Mouse (Mus musculus) small intestine, adult 2 months (tissue): ENCODE results near the gene Olfr112. TPM values are rescaled to one million over a fixed set of nuclear protein-coding genes. Genes with fewer than 3 reads are reported as not detected.
"Not testable (repeated sequence)": the region's sequence is repeated elsewhere in the genome, so short reads cannot be mapped to it uniquely, and the experiment has no call there.

Source experiments
- H3K27ac ChIP-seq: fragments of 200-500 bp; 2 replicates; pipeline ENCODE4 v1.5.1; 2012; ENCODE audit warnings: low read depth, low read length, control low read depth, inconsistent platforms; ENCODE audit not compliant: insufficient read depth
- H3K27me3 ChIP-seq: fragments of 200-500 bp; 2 replicates; pipeline ENCODE4 v1.6.1; 2012; ENCODE audit warnings: mild to moderate bottlenecking, moderate library complexity, low read length, inconsistent platforms; ENCODE audit not compliant: control insufficient read depth, insufficient read depth
- H3K36me3 ChIP-seq: fragments of 200-500 bp; 2 replicates; pipeline ENCODE4 v1.6.1; 2012; ENCODE audit warnings: mild to moderate bottlenecking, low read length, control low read depth, inconsistent platforms; ENCODE audit not compliant: control insufficient read depth, insufficient read depth
- H3K4me1 ChIP-seq: fragments of 200-500 bp; 2 replicates; pipeline ENCODE4 v1.6.1; 2012; ENCODE audit warnings: low read length, inconsistent platforms, mixed read lengths; ENCODE audit not compliant: control insufficient read depth, insufficient read depth, insufficient read length
- H3K4me3 ChIP-seq: fragments of 200-500 bp; 2 replicates; pipeline ENCODE4 v1.5.1; 2012; ENCODE audit warnings: low read depth, mild to moderate bottlenecking, control low read depth, inconsistent platforms, low read length, moderate library complexity
- CTCF ChIP-seq: fragments of 200-500 bp; IDR thresholded peaks from 2 replicates; pipeline ENCODE4 v1.5.1; 2012; ENCODE audit warnings: low read depth, mild to moderate bottlenecking, control low read depth, inconsistent platforms, low read length, moderate library complexity, mixed read lengths; ENCODE audit not compliant: insufficient replicate concordance, insufficient read length; ENCODE audit errors: extremely low read depth
- POLR2A ChIP-seq: fragments of 200-500 bp; IDR thresholded peaks from 2 replicates; pipeline ENCODE4 v1.6.1; 2012; ENCODE audit warnings: low read depth, mild to moderate bottlenecking, control low read depth, inconsistent platforms, low read length, moderate library complexity
- WGBS: fragments of 180-500 bp; shearing (Covaris S2); methylation state at CpG from one replicate; pipeline ENCODE4 v1.1.7; 2018; 5-methylcytosine and 5-hydroxymethylcytosine counted together
- polyA plus RNA-seq: library from polyadenylated mRNA; depleted of rRNA; stranded (reverse); fragments of >200 nt; gene quantifications from 2 replicates; pipeline ENCODE4 v1.2.3, GENCODE M21; 2012; rRNA removed

The Olfr112 gene
- polyA plus RNA-seq, 1 experiment: not detected

DNA sequence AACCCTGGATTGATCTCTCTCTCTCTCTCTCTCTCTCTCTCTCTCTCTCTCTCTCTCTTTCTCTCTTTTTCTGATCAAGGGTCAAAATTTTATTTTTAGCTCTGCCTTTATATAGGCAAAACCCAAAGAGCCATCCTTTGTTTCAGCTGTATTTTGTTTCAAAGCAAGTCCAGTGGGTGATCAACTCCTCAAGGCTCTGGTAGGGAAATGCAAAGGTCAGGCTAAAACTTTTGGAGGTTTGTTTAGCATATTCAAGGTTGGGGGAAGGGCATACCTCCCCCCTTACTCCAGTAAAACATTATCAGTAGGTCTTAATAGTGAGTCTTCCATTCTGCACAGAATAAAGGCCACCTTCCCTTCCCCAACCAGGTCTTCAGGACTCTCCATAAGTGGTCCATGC, 34.1 kb downstream of the Olfr112 start:
- Histone ChIP-seq H3K4me1 (no peaks in the 10 kb centered on the region), H3K4me3 (no peak overlapping the region), H3K27ac (no peak overlapping the region), H3K36me3 (no peaks in the 10 kb centered on the region), H3K27me3 (no peaks in the 10 kb centered on the region)
- TF ChIP-seq POLR2A: no peak
- TF ChIP-seq CTCF: no peak

DNA sequence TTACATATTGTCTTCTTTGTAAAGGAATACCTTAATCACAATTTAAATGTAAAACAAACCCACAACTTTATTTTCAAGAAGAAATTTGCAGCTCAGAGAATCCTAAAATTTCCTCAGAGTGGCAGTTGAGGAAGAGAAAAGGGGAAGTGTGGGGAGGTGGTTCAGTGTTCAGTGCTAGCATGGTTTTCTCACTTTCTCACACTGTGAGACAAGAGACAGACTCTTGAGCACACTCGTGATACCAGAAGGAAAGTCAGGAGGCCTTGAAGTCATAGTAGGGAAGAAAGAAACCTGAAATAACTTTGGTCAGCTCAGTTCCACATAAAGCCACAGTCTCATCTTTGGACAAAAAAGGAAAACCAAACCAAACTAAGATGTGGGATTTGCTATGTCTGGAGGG, 43.8 kb downstream of the Olfr112 start:
- not testable (repeated sequence) for H3K27ac ChIP-seq, H3K27me3 ChIP-seq, H3K4me1 ChIP-seq, H3K36me3 ChIP-seq, H3K4me3 ChIP-seq
- 56% methylated on average over 1 of the region's 1 CpGs for WGBS

DNA sequence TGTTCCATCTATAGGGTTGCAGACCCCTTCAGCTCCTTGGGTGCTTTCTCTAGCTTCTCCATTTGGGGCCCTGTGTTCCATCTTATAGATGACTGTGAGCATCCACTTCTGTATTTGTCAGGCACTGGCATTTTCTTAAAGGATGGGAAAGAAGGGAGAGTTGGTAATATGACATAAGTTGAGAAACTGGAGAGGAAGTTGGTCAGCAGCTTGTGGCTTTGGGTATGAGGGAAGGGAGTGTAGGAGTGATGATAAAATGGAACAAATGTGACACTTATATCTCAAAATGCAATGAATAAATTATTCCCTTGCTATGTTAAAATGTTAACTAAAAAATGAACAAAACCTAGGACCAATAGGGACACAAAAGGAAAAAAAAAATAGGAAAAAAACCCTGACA, 44.6 kb downstream of the Olfr112 start:
- H3K36me3 ChIP-seq, H3K27ac ChIP-seq, H3K4me1 ChIP-seq, H3K4me3 ChIP-seq, H3K27me3 ChIP-seq: not testable (repeated sequence)

Other genes starting within 250 kb of the Olfr112 start
- gene Olfr103, start 229.8 kb downstream of the Olfr112 start, polyA plus RNA-seq: not detected in 2 replicates
- gene Olfr104-ps, start 209.9 kb downstream of the Olfr112 start, polyA plus RNA-seq: not detected in 2 replicates
- gene Olfr105-ps, start 190.4 kb downstream of the Olfr112 start, polyA plus RNA-seq: not detected in 2 replicates
- not detected in 2 replicates for gene Olfr106-ps, start 179.1 kb downstream of the Olfr112 start, polyA plus RNA-seq
- gene Olfr107, start 170.2 kb downstream of the Olfr112 start, polyA plus RNA-seq: not detected in 2 replicates
- gene Olfr108, start 124.0 kb downstream of the Olfr112 start, polyA plus RNA-seq: not detected in 2 replicates
- gene Olfr109, start 110.5 kb downstream of the Olfr112 start, polyA plus RNA-seq: not detected in 2 replicates
- 0.80 and 0.93 TPM in 2 replicates for gene H2-M2, start 85.9 kb downstream of the Olfr112 start, polyA plus RNA-seq
- gene Olfr110, start 77.0 kb downstream of the Olfr112 start, polyA plus RNA-seq: not detected in 2 replicates
- not detected in 2 replicates for gene Olfr111, start 61.4 kb downstream of the Olfr112 start, polyA plus RNA-seq
- not detected in 2 replicates for gene Olfr113, start 8.2 kb upstream of the Olfr112 start, polyA plus RNA-seq
- gene Olfr114, start 23.3 kb upstream of the Olfr112 start, polyA plus RNA-seq: not detected in 2 replicates
- not detected in 2 replicates for gene Olfr115, start 57.7 kb upstream of the Olfr112 start, polyA plus RNA-seq
- not detected in 2 replicates for gene Olfr116, start 57.7 kb upstream of the Olfr112 start, polyA plus RNA-seq
- not detected in 2 replicates for gene Olfr117, start 94.3 kb upstream of the Olfr112 start, polyA plus RNA-seq
- not detected in 2 replicates for gene Olfr118, start 97.5 kb upstream of the Olfr112 start, polyA plus RNA-seq
- not detected in 2 replicates for gene Olfr119, start 127.1 kb upstream of the Olfr112 start, polyA plus RNA-seq
- not detected in 2 replicates for gene Olfr120, start 152.4 kb upstream of the Olfr112 start, polyA plus RNA-seq
- not detected in 2 replicates for gene Olfr121, start 179.4 kb upstream of the Olfr112 start, polyA plus RNA-seq
- gene Olfr122, start 199.2 kb upstream of the Olfr112 start, polyA plus RNA-seq: not detected in 2 replicates
- not detected in 2 replicates for gene Olfr123, start 224.1 kb upstream of the Olfr112 start, polyA plus RNA-seq
- not detected in 2 replicates for gene Olfr124, start 230.4 kb upstream of the Olfr112 start, polyA plus RNA-seq